Mouse (Mus musculus) kidney, adult 2 months (tissue): ENCODE data around the gene Vmn1r3.

ENCODE experiments used
- CTCF ChIP-seq: fragments of 200-500 bp; conservative IDR thresholded peaks from 2 replicates; pipeline ENCODE4 v1.5.1; 2011; ENCODE audit warnings: low read depth, mild to moderate bottlenecking, control low read depth, low read length, moderate library complexity, mixed read lengths; ENCODE audit not compliant: insufficient read depth, insufficient read length
- POLR2A ChIP-seq: fragments of 200-500 bp; IDR thresholded peaks from one replicate; pipeline ENCODE4 v1.6.1; 2011; ENCODE audit warnings: low read depth, low read length, control low read depth

DNA sequence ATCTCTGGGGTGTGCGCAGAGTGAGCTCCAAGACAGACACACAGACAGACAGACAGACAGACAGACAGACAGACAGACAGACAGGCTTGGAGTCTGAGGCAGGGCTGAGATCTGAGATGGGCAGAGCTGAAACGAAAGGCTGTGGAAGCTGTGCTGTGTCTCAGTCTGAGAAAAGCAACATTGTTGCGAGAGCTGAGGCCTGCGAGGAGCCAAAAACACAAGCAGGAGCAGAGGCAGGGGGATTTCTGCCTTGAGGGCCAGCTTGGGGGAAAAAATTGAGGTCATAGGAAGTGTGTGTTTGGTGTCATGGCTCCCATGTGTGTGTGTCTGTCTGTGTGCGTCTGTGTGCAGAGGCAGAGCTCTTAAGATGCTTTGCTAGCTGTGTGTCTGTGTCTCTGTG lies 42.6 kb upstream of the Vmn1r3 start:
- TF ChIP-seq CTCF = no peak
- no peak for TF ChIP-seq POLR2A
